Mouse (Mus musculus) G1E (cell line): Measurements from ENCODE around the gene Ispd.

ENCODE experiments used
- CTCF ChIP-seq: IDR thresholded peaks from 2 replicates; pipeline ENCODE4 v1.5.1; 2012; ENCODE audit warnings: low read depth, low read length, inconsistent platforms, mixed read lengths
- GATA1 ChIP-seq: IDR thresholded peaks from 2 replicates; pipeline ENCODE4 v1.6.1; 2012; ENCODE audit warnings: borderline replicate concordance, low read length, inconsistent platforms, mixed read lengths
- GATA2 ChIP-seq: IDR thresholded peaks from 2 replicates; pipeline ENCODE4 v1.6.1; 2012; ENCODE audit warnings: low read depth, low read length, inconsistent platforms, borderline replicate concordance
- POLR2AphosphoS5 ChIP-seq: IDR thresholded peaks from 2 replicates; pipeline ENCODE4 v1.6.1; 2012; ENCODE audit warnings: low read depth, low read length, inconsistent platforms; ENCODE audit not compliant: insufficient replicate concordance
- TAL1 ChIP-seq: conservative IDR thresholded peaks from 2 replicates; pipeline ENCODE4 v1.6.1; 2012; ENCODE audit warnings: low read depth, low read length, inconsistent platforms, mixed read lengths

- TF ChIP-seq CTCF, result no peak
- no peak for TF ChIP-seq GATA1
- no peak for TF ChIP-seq TAL1
- no peak for TF ChIP-seq POLR2AphosphoS5
- TF ChIP-seq GATA2, result no peak
Measured at GRCm38 (mm10) chr12:36344131-36344530, 37.1 kb upstream of the Ispd start.
